Mouse (Mus musculus): ENCODE measurements around the gene Gm19426. TPM values are rescaled to one million over a fixed set of nuclear protein-coding genes. Genes with fewer than 3 reads are reported as not detected.

Gene Gm19426
- not detected for total RNA-seq (2023)

GRCm38 (mm10) chr2:84743561-84743960 lies at the start of gene Gm19426:
Gm19426 (minus strand) TSS chr2:84743655.

DNA sequence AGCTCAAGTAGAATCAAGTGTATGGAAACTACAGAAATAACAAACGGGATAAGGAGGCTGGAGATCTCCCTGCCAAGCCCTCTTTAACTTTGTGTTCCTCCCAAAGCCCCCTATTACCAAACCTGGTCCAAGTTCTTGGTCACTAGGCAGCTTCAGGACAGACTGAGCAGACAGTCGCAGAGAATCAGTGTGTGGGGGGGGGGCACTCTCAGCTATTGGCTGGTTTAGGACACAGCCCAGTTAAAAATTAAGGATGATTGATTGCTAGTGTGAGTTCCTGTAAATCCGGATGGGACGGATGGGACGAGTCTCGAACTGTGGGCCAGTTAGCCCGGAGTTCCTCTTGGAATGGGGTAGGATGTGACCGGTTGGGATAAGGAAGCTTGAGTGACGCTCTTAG lies 31.8 kb upstream of the Gm19426 start, which contains the start of gene Serping1:
Gene Serping1 (minus strand): TSS at position 204 of the 400 bp plus-strand sequence.

DNA sequence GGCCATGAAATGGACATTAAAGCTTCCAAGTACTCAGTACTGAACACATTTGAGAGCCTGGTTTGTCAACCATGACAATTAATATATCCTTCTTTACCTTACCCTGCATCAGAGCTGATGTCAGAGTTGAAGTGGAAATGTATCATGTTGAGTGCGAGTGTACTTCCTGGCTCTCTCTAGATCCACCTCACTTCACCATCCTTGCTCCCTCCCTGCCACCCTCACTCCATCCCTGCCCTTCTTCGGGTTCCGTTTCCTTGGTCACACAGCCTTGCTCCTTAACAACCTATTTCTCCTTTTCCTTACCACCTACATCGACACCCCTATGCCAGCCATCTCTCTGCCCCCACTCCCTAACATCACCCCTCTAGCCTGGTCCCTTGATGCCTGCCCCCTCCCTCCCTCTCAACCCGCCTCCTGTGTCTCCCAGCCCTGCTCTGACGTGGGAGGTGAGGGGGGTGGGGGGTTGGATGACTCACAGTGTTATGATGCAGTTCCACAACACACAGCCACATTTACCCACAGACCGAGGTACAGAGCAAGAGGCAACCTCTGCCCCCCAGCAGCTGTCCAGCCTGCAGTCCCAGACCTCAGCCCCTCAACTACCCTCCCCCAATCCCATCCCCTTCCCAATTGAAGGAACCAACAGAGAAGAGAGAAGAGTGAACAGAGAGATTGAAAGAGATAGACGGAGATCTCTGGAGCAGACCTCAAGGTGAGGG lies 9.7 kb downstream of the Gm19426 start, which contains the start of gene Ypel4:
Gene Ypel4 (plus strand): TSS at position 480 of the 722 bp plus-strand sequence.

DNA sequence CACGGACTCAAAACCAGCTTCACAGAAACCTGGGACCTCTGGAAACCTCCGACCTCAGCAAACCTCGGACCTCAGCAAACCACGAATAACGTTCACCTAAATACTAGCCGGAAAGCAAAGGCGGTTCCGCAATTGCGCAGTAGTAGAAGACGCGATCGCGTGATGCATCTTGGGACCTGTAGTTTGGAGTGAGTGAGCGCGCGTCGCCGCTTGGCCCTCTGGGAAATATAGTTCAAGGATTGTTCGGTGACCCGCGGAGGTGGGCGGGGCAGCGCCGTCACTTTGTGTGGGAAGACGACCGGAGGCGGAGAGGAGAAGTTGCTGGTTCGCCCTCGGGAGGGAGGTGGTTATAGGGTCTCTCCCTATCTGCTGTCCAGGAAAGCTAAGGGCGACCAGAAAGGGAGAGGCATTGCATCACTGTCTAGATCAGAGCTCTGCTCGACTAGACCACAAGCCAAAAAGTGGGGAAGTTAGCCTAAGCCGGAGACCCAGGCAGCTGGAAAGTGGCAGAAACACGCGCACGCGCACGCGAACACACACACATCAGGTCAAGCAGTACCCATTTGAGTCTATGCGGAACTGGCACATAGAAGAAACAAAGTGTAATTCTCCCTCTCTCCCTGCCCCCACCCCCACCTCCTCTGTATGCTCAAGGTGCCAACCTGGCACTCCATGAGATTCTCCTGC lies 16.1 kb downstream of the Gm19426 start, which contains the start of gene Clp1:
Gene Clp1 (minus strand): TSS at position 179 of the 687 bp plus-strand sequence.

GRCm38 (mm10) chr2:84714811-84715561 lies 28.5 kb downstream of the Gm19426 start, which contains the start of gene Zdhhc5:
Zdhhc5 (minus strand) TSS chr2:84715180.

Other genes with a start within 250 kb of the Gm19426 start
- 10 to 100 TPM; 13.2 to 17.4 TPM for gene Ctnnd1, start 92.9 kb downstream of the Gm19426 start, total RNA-seq (2023)
- gene Btbd18, start 84.6 kb downstream of the Gm19426 start, total RNA-seq (2023): under 1 TPM in 1 of 2 experiments, not detected in 1; 0.18 TPM
- gene Selenoh, start 72.9 kb downstream of the Gm19426 start, total RNA-seq (2023): 10 to 100 TPM; 46.1 to 47.8 TPM
- gene Gm28635, start 65.6 kb downstream of the Gm19426 start, total RNA-seq (2023): not detected
- 10 to 100 TPM in 1 of 2 experiments, 1 to 10 TPM in 1; 8.3 to 10.0 TPM for gene Med19, start 65.3 kb downstream of the Gm19426 start, total RNA-seq (2023)
- 10 to 100 TPM; 16.9 to 22.5 TPM for gene Tmx2, start 64.5 kb downstream of the Gm19426 start, total RNA-seq (2023)
- gene Zdhhc5, start 28.5 kb downstream of the Gm19426 start, total RNA-seq (2023): 10 to 100 TPM; 41.2 to 41.4 TPM
- 10 to 100 TPM; 16.9 to 19.8 TPM for gene Clp1, start 16.3 kb downstream of the Gm19426 start, total RNA-seq (2023)
- gene Ypel4, start 9.6 kb downstream of the Gm19426 start, total RNA-seq (2023): 1 to 10 TPM; 2.8 to 5.5 TPM
- gene Serping1, start 31.8 kb upstream of the Gm19426 start, total RNA-seq (2023): under 1 TPM; 0.38 to 0.55 TPM
- gene Ube2l6, start 55.2 kb upstream of the Gm19426 start, total RNA-seq (2023): 10 to 100 TPM; 24.8 to 32.7 TPM
- not detected for gene Smtnl1, start 79.0 kb upstream of the Gm19426 start, total RNA-seq (2023)
- gene Timm10, start 83.3 kb upstream of the Gm19426 start, total RNA-seq (2023): 1 to 10 TPM; 6.8 to 7.5 TPM
- 10 to 100 TPM; 12.0 to 18.7 TPM for gene Slc43a1, start 95.2 kb upstream of the Gm19426 start, total RNA-seq (2023)
- gene Rtn4rl2, start 143.1 kb upstream of the Gm19426 start, total RNA-seq (2023): not detected
- gene Slc43a3, start 192.9 kb upstream of the Gm19426 start, total RNA-seq (2023): 10 to 100 TPM; 56.8 to 83.3 TPM
- gene Prg2, start 236.8 kb upstream of the Gm19426 start, total RNA-seq (2023): 100 to 1,000 TPM in 1 of 2 experiments, 10 to 100 TPM in 1; 99.9 to 438 TPM
- 10 to 100 TPM in 1 of 2 experiments, 1 to 10 TPM in 1; 5.6 to 27.4 TPM for gene Prg3, start 244.6 kb upstream of the Gm19426 start, total RNA-seq (2023)